Mouse (Mus musculus) ES-Bruce4 (cell line): Measurements from ENCODE around the gene Vpreb3.

ENCODE experiments used
- CTCF ChIP-seq: IDR thresholded peaks from one replicate; pipeline ENCODE4 v1.8.1; 2011; ENCODE audit warnings: low read depth, low read length
- EP300 ChIP-seq: IDR thresholded peaks from 2 replicates; pipeline ENCODE4 v1.6.1; 2011; ENCODE audit warnings: low read depth, low read length; ENCODE audit not compliant: insufficient read depth
- POLR2A ChIP-seq: IDR thresholded peaks from one replicate; pipeline ENCODE4 v1.8.1; 2011; ENCODE audit warnings: low read length; ENCODE audit not compliant: insufficient read depth

DNA sequence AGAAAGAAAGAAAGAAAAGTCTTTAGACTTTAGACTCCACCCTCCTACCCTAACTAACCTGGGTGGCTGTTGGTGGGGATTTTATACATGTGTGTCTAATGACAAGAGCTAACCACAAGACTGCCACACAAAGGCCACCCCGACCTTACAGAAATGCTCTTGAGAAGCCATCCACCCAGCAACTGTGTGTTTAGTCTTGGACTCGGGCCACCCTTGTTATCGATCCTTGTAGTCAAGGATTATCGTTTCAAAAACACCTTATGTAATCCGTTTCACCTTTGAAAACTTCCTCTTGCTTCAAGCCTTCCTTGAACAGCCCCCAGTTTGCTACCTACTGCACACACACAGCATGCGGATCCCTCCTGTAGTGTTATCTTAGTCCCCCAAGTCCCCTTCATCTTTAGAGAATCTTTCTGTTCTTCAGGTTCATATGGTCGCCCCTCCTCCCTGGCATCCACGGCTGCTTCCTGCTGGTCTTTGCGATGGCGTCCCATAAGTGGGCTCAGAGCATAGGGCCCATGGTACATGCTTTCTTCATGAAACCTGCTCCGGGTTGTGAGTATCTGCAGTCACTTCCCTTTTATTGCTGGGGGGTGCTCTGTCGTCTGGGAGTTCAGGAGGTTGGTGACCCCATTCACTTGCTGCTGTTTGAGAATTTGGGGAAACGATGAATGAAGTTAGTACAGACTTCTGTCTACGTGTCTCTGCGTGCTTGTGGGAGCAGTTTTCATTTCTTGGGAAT is at the start of gene Vpreb3:
- no peak for TF ChIP-seq POLR2A
- TF ChIP-seq EP300 = no peak
- TF ChIP-seq CTCF = no peak
